Mouse (Mus musculus): ENCODE results near the gene Ptk6.

DNA sequence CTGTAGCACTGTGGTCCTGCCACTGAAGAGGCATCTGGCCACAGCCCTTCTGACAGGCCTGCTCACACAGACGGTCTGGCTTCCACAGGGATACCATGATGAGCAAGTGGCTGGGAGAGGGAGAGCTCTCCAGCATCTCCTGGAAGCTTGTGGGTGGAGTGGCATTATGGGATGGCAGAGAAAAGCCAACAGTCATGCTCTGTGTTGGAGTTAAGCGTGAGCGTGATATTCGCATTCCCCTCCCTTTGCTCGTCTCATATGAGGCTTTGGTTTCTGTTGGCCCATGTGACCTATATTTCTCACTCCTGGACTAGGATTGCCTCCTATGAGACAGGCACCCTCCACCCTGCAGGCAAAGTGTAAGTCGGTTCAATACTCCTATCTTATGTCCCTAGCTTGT is 52.3 kb downstream of the Ptk6 start:
- TF ChIP-seq POLR2A (IDR thresholded peaks at IDR 0.05; ENCODE audit: extremely low read depth, insufficient read depth, low read length) (0 out of 2 replicates have a peak, but pooled peaks have one; percentile 23), CTCF (IDR thresholded peaks at IDR 0.05; ENCODE audit: extremely low read depth, insufficient read depth, low read length) (no peak)

Data from cortical plate, adult 2 months (tissue).